Mouse (Mus musculus) liver, embryonic 14.5 days (tissue): ENCODE data around the gene Ngdn.

Experiments
- CTCF ChIP-seq: IDR thresholded peaks from 2 replicates; pipeline ENCODE4 v1.5.1; 2016; ENCODE audit warnings: antibody characterized with exemption, low read depth, control low read depth
- EP300 ChIP-seq: IDR thresholded peaks from 2 replicates; pipeline ENCODE4 v1.6.1; 2016; ENCODE audit warnings: antibody characterized with exemption, low read depth

DNA sequence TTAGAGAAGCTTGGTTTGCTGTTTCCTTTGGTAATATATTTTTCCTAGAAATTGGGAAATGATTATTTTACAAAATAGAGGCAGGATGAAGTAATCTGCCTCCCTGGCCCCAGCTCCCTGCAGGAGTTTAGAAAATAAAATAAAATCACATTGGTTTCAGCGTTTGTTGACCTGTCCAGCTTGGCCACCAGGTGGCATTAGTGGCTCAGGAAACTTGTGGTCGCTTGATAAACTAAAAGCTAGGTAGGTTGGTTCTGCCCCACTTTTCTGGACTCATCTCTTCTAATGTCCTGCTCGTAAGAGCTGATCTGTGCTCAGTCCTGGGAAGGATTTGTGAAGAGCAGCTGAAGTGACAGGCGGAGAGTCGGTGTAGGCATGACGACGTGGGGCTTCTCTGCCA is 9.0 kb downstream of the Ngdn start:
- TF ChIP-seq CTCF (peak; percentile 77), EP300 (no peak)
